Mouse (Mus musculus) intestine, embryonic 15.5 days (tissue): ENCODE results near the gene Rpl19. TPM values are rescaled to one million over a fixed set of nuclear protein-coding genes. Genes with fewer than 3 reads are reported as not detected.
A peak's percentile ranks its signal among the peaks of the same experiment; 100 is the strongest.

ENCODE experiments used
- ATAC-seq: fragments of 200-750 bp; cut with Nextera tagmentation; 2 replicates; pipeline ENCODE4 v1.8.0; 2017; ENCODE audit warnings: moderate TSS enrichment, moderate library complexity
- H3K27ac ChIP-seq: fragments of 300-500 bp; sonication (generic); 2 replicates; pipeline ENCODE4 v1.5.1; 2015; ENCODE audit warnings: mild to moderate bottlenecking, inconsistent platforms
- H3K27me3 ChIP-seq: fragments of 300-500 bp; sonication (generic); replicated peaks from 2 replicates; pipeline ENCODE4 v1.6.1; 2015; ENCODE audit warnings: inconsistent platforms
- H3K36me3 ChIP-seq: fragments of 300-500 bp; sonication (generic); 2 replicates; pipeline ENCODE4 v1.6.1; 2015; ENCODE audit warnings: inconsistent platforms
- H3K4me1 ChIP-seq: fragments of 300-500 bp; sonication (generic); replicated peaks from 2 replicates; pipeline ENCODE4 v1.6.1; 2015; ENCODE audit warnings: inconsistent platforms
- H3K4me2 ChIP-seq: fragments of 300-500 bp; sonication (generic); replicated peaks from 2 replicates; pipeline ENCODE4 v1.6.1; 2015; ENCODE audit warnings: mild to moderate bottlenecking, inconsistent platforms
- H3K4me3 ChIP-seq: fragments of 300-500 bp; sonication (generic); replicated peaks from 2 replicates; pipeline ENCODE4 v1.5.1; 2015; ENCODE audit warnings: inconsistent platforms
- H3K9ac ChIP-seq: fragments of 300-500 bp; sonication (generic); 2 replicates; pipeline ENCODE4 v1.6.1; 2015; ENCODE audit warnings: inconsistent platforms
- H3K9me3 ChIP-seq: fragments of 300-500 bp; sonication (generic); 2 replicates; pipeline ENCODE4 v1.6.1; 2016; ENCODE audit warnings: inconsistent platforms
- WGBS: fragments of 180-500 bp; shearing (Covaris S2); methylation state at CpG from one replicate; pipeline ENCODE4 v1.1.7; 2015; 5-methylcytosine and 5-hydroxymethylcytosine counted together
- polyA plus RNA-seq: library from polyadenylated mRNA; unstranded; fragments of >200 nt; fragmentation: Nextera tagmentation; extraction: Ambion mirVana; gene quantifications from 2 replicates; pipeline ENCODE4 v1.2.1, GENCODE M21; 2015

The Rpl19 gene
- 1,063 and 1,131 TPM in 2 replicates for polyA plus RNA-seq

GRCm38 (mm10) chr11:98026570-98027296 lies at the start of gene Rpl19:
Gene Rpl19, plus strand, starts transcription at chr11:98026710.
- WGBS = under 1% methylated on average over 69 of the region's 69 CpGs
- peaks cover 19% of the 10 kb centered on the region for H3K36me3 ChIP-seq
- peak; percentile 86 for ATAC-seq

GRCm38 (mm10) chr11:97977797-97978196 lies 48.7 kb upstream of the Rpl19 start:
- 65% methylated on average over 5 of the region's 5 CpGs for WGBS
- ATAC-seq = no peak

More at GRCm38 (mm10) chr11:98026570-98027296, at the start of gene Rpl19:
- peak within 1 kb of the TSS; percentile 89 for H3K27ac ChIP-seq
- peak within 1 kb of the TSS; percentile 73 for H3K4me2 ChIP-seq
- H3K9ac ChIP-seq = peak within 1 kb of the TSS; percentile 100
- H3K9me3 ChIP-seq = no peaks in the 10 kb centered on the region
- peaks cover 19% of the 10 kb centered on the region for H3K4me1 ChIP-seq
- peak within 1 kb of the TSS; percentile 99 for H3K4me3 ChIP-seq
- no peaks in the 10 kb centered on the region for H3K27me3 ChIP-seq

GRCm38 (mm10) chr11:97978392-97978791 lies 48.1 kb upstream of the Rpl19 start:
- no peaks in the 10 kb centered on the region for H3K9me3 ChIP-seq
- no peak overlapping the region for H3K4me3 ChIP-seq
- no peaks in the 10 kb centered on the region for H3K27me3 ChIP-seq
- H3K4me2 ChIP-seq = no peak overlapping the region
- no peaks in the 10 kb centered on the region for H3K4me1 ChIP-seq
- no peaks in the 10 kb centered on the region for H3K36me3 ChIP-seq
- no peak overlapping the region for H3K9ac ChIP-seq
- no peak for ATAC-seq
- H3K27ac ChIP-seq = no peak overlapping the region
- 86% methylated on average over 13 of the region's 13 CpGs for WGBS

More at GRCm38 (mm10) chr11:97977797-97978196, 48.7 kb upstream of the Rpl19 start:
- Histone ChIP-seq H3K36me3 (no peaks in the 10 kb centered on the region), H3K27me3 (no peaks in the 10 kb centered on the region), H3K9me3 (no peaks in the 10 kb centered on the region), H3K9ac (no peak overlapping the region), H3K27ac (no peak overlapping the region), H3K4me3 (no peak overlapping the region), H3K4me2 (no peak overlapping the region), H3K4me1 (no peaks in the 10 kb centered on the region)

- Histone ChIP-seq H3K36me3 (no peaks in the 10 kb centered on the region), H3K27me3 (peaks cover 6% of the 10 kb centered on the region), H3K9ac (no peak overlapping the region), H3K27ac (no peak overlapping the region), H3K4me3 (no peak overlapping the region), H3K4me1 (no peaks in the 10 kb centered on the region), H3K4me2 (no peak overlapping the region), H3K9me3 (no peaks in the 10 kb centered on the region)
- 59% methylated on average over 10 of the region's 10 CpGs for WGBS
- no peak for ATAC-seq
Observed at GRCm38 (mm10) chr11:97979824-97980495, 46.5 kb upstream of the Rpl19 start.

- Histone ChIP-seq H3K4me3 (no peak overlapping the region), H3K4me2 (no peak overlapping the region), H3K4me1 (0 out of 2 replicates have a peak, but pooled peaks cover under 1% of the 10 kb centered on the region), H3K9ac (no peak overlapping the region), H3K9me3 (no peaks in the 10 kb centered on the region), H3K36me3 (no peaks in the 10 kb centered on the region), H3K27me3 (peaks cover 11% of the 10 kb centered on the region), H3K27ac (no peak overlapping the region)
- 64% methylated on average over 9 of the region's 9 CpGs for WGBS
- no peak for ATAC-seq
Observed at GRCm38 (mm10) chr11:97980531-97980966, 46.0 kb upstream of the Rpl19 start.

- H3K27ac ChIP-seq = no peak overlapping the region
- ATAC-seq = no peak
- no peak overlapping the region for H3K4me2 ChIP-seq
- peaks cover 6% of the 10 kb centered on the region; the same call in 1 of the 2 replicates for H3K4me1 ChIP-seq
- peaks cover 21% of the 10 kb centered on the region for H3K27me3 ChIP-seq
- H3K36me3 ChIP-seq = no peaks in the 10 kb centered on the region
- H3K9me3 ChIP-seq = no peaks in the 10 kb centered on the region
- no peak overlapping the region for H3K9ac ChIP-seq
- 79% methylated on average over 9 of the region's 9 CpGs for WGBS
- no peak overlapping the region for H3K4me3 ChIP-seq
Observed at GRCm38 (mm10) chr11:97982721-97983120, 43.8 kb upstream of the Rpl19 start.

- H3K27me3 ChIP-seq = peaks cover 21% of the 10 kb centered on the region
- H3K9ac ChIP-seq = no peak overlapping the region
- H3K4me1 ChIP-seq = peaks cover 6% of the 10 kb centered on the region; the same call in 1 of the 2 replicates
- no peak overlapping the region for H3K27ac ChIP-seq
- ATAC-seq = no peak
- WGBS = 85% methylated on average over 3 of the region's 3 CpGs
- H3K4me3 ChIP-seq = no peak overlapping the region
- no peaks in the 10 kb centered on the region for H3K9me3 ChIP-seq
- H3K4me2 ChIP-seq = no peak overlapping the region
- H3K36me3 ChIP-seq = no peaks in the 10 kb centered on the region
Observed at GRCm38 (mm10) chr11:97983506-97983905, 43.0 kb upstream of the Rpl19 start.

GRCm38 (mm10) chr11:97983983-97984382 lies 42.5 kb upstream of the Rpl19 start:
- no peak for ATAC-seq
- H3K36me3 ChIP-seq = no peaks in the 10 kb centered on the region
- H3K9ac ChIP-seq = no peak overlapping the region
- no peak overlapping the region for H3K27ac ChIP-seq
- H3K9me3 ChIP-seq = no peaks in the 10 kb centered on the region
- peaks cover 6% of the 10 kb centered on the region; the same call in 1 of the 2 replicates for H3K4me1 ChIP-seq
- H3K27me3 ChIP-seq = peaks cover 21% of the 10 kb centered on the region
- 83% methylated on average over 1 of the region's 1 CpGs for WGBS
- H3K4me2 ChIP-seq = no peak overlapping the region
- H3K4me3 ChIP-seq = no peak overlapping the region

DNA sequence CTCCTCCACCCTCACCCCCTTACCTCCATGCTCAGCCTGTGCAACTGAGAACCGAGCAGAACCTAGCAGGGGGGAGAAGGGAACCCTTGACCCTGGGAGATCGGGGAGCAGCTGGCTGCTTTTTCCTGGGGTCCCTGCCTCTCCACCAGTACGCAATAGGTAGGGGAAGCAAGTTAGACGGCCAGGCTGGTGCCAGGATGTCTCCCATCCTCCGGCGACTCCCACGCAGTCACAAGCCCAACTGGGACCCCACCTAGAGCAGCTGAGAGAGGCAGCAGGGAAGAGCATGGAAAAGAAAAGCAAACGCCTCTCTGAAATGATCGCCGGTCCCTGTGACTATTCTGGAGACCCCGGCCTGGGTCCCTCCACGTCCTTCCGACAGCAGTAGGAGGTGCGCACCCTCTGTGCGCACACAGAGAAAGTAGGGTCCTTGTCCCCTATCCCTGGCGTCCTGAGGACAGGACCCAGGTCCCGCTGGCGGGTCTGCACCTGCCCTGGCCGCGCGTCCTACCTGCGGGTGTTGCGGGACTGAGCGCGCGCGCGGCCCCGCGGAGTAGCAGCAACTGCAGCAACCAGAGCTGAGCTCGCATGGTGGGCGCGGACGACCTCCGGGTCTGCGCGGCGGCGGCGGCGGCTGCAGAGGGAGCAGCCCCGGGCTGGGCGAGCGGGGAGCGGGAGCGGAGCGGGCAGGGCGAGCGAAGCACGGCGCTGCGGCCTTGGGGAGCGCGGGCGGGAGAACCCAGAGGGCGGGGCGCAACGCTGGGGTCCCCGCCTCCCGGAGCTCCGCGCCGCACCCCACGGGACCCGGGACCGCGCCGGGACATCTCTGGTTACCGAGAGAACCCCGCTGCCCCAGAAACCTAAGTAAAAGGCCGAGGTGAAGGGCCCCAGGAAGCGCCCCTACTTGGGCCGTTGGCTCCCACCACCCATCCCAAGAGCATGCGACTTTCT lies 40.5 kb upstream of the Rpl19 start, which contains the start of gene Plxdc1:
Plxdc1 (minus strand) TSS at position 718 of the 951 bp plus-strand sequence.
- Histone ChIP-seq H3K36me3 (no peaks in the 10 kb centered on the region), H3K27ac (no peak within 1 kb of the TSS), H3K9ac (peak within 1 kb of the TSS; percentile 64), H3K9me3 (no peaks in the 10 kb centered on the region), H3K4me1 (peaks cover 15% of the 10 kb centered on the region; the same call in 1 of the 2 replicates), H3K4me2 (peak within 1 kb of the TSS; percentile 85), H3K4me3 (peak within 1 kb of the TSS; percentile 70), H3K27me3 (peaks cover 21% of the 10 kb centered on the region)
- 2% methylated on average over 50 of the region's 74 CpGs for WGBS
- ATAC-seq = no peak

DNA sequence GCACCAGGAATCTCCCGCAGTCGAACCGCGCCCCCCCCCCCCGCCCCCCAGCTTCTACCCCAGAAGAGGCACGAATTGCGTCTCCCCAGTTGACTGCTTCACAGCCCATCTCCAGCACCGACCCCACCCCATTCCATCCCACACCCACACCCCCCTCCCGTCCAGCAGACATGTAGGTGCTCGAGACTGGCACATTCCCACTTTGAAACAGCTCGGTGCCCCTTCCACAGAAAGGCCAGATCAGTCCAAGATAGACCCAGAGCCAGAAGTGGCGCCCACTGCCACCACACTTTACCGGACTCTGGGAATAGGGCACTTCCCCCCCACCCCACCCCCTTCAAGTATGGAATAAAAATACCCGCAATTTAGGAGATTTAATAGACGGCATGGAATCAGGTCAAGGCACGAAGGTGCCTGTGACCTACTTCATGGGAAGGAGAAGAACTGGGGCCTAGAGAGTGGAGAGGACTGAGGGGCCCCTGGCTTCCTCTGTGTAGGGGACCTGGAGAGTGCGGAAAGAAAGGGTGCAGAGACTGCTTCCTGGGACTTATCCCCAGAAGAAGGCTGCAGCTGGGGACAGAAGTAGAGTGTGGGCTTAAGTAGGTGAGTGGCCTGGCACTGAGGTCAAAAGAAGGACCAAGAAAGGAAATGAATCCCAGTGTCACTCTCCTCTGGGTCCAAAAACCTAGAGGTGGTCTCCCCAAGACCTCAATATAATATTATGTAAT lies 39.6 kb upstream of the Rpl19 start:
- Histone ChIP-seq H3K9ac (peak overlapping the region; percentile 64), H3K4me2 (peak overlapping the region; percentile 85), H3K4me3 (peak overlapping the region; percentile 70), H3K4me1 (peaks cover 15% of the 10 kb centered on the region; the same call in 1 of the 2 replicates), H3K36me3 (no peaks in the 10 kb centered on the region), H3K27me3 (peaks cover 21% of the 10 kb centered on the region), H3K27ac (no peak overlapping the region), H3K9me3 (no peaks in the 10 kb centered on the region)
- no peak for ATAC-seq
- WGBS = 31% methylated on average over 13 of the region's 17 CpGs
